ENCODE assay signal across 16 mouse cellular contexts in genomic region chr7:31182863-31183262, GRCm38 (mm10). TPM values are rescaled to one million over a fixed set of nuclear protein-coding genes. Genes with fewer than 3 reads are reported as not detected.
A peak's percentile ranks its signal among the peaks of the same experiment; 100 is the strongest.
DNase-seq lines count a peak whose midpoint lies in the region; ATAC-seq and TF ChIP-seq lines count a peak whose summit lies in the region.
"Had no signal": no experiment of that assay in that cellular context is flagged by ENCODE, and none has a peak within 500 bp of the region (broad histone marks: within the 10 kb centered on the region; RNA-seq: fewer than 3 reads in every experiment).

No protein-coding gene starts in this region.

- ATAC-seq in liver, embryonic 14.5 days (ENCODE audit: insufficient read depth): no peak

- no peak overlapping the region for H3K27ac ChIP-seq in heart, adult 2 months
- no peak overlapping the region for H3K27ac ChIP-seq in liver, embryonic 14.5 days
- H3K27ac ChIP-seq: heart, embryonic 15.5 days; hindbrain, embryonic 15.5 days; limb, embryonic 13.5 days; midbrain, embryonic 12.5 days; stomach, embryonic 15.5 days had no signal

- no peaks in the 10 kb centered on the region for H3K79me2 ChIP-seq in heart, adult 2 months (replicated peaks; ENCODE audit: control insufficient read depth, insufficient read depth, low read length)

- H3K36me3 ChIP-seq in heart, adult 2 months (ENCODE audit: control insufficient read depth, insufficient read depth, low read length): no peaks in the 10 kb centered on the region
- H3K36me3 ChIP-seq in liver, embryonic 14.5 days (replicated peaks; ENCODE audit: control insufficient read depth, insufficient read depth, low read depth): no peaks in the 10 kb centered on the region
- H3K36me3 ChIP-seq in E14TG2a.4 (ENCODE audit: insufficient read depth, low read length): no peaks in the 10 kb centered on the region
- H3K36me3 ChIP-seq: heart, embryonic 15.5 days; hindbrain, embryonic 15.5 days; limb, embryonic 13.5 days; midbrain, embryonic 12.5 days; stomach, embryonic 15.5 days had no signal

- WGBS in heart, adult 2 months: 41% methylated on average over 2 of the region's 2 CpGs
- 19% methylated on average over 2 of the region's 2 CpGs for WGBS in liver, embryonic 14.5 days (ENCODE audit: insufficient replicate concordance)

- TF ChIP-seq CTCF in heart, adult 2 months (IDR thresholded peaks at IDR 0.05): peak; percentile 25
- peak; percentile 39 for TF ChIP-seq CTCF in liver, embryonic 14.5 days (IDR thresholded peaks at IDR 0.05; ENCODE audit: low read depth)
- peak; percentile 26 for TF ChIP-seq CTCF in E14TG2a.4 (conservative IDR thresholded peaks at IDR 0.05; ENCODE audit: low read length)

- no peak overlapping the region for H3K9ac ChIP-seq in heart, adult 2 months (ENCODE audit: low read depth, low read length)
- no peak overlapping the region for H3K9ac ChIP-seq in liver, embryonic 14.5 days (replicated peaks)
- H3K9ac ChIP-seq: heart, embryonic 15.5 days; hindbrain, embryonic 15.5 days; limb, embryonic 13.5 days; midbrain, embryonic 12.5 days; stomach, embryonic 15.5 days had no signal

- H3K4me3 ChIP-seq in heart, adult 2 months: no peak overlapping the region
- no peak overlapping the region for H3K4me3 ChIP-seq in liver, embryonic 14.5 days (ENCODE audit: insufficient read depth in 1 of 2, low read depth in 2 of 2, low read length in 2 of 2)
- H3K4me3 ChIP-seq in E14TG2a.4 (replicated peaks; ENCODE audit: low read length): no peak overlapping the region
- H3K4me3 ChIP-seq: heart, embryonic 15.5 days; hindbrain, embryonic 15.5 days; limb, embryonic 13.5 days; midbrain, embryonic 12.5 days; stomach, embryonic 15.5 days had no signal

- no peak for DNase-seq in heart, adult 2 months
- no peak for DNase-seq in heart, postnatal 14 days
- DNase-seq in liver, embryonic 14.5 days (ENCODE audit: low read depth in 3 of 3, low spot score in 3 of 3): no peak
- DNase-seq in liver: no peak
- DNase-seq in brain, adult 2 months (ENCODE audit: low read depth, low spot score): peak; percentile 8
- no peak for DNase-seq in spleen, postnatal 36 days (ENCODE audit: low spot score in 2 of 2)
- DNase-seq in cerebellum, postnatal 10 days: no peak
- DNase-seq: adrenal gland, adult 8-10 months; cerebellum, postnatal 25 days; right cerebral cortex, postnatal 25 days had no signal

- H3K27me3 ChIP-seq in heart, adult 2 months (ENCODE audit: control insufficient read depth, insufficient read depth, low read length): no peaks in the 10 kb centered on the region
- H3K27me3 ChIP-seq in liver, embryonic 14.5 days (ENCODE audit: control insufficient read depth, insufficient read depth, low read length): no peaks in the 10 kb centered on the region
- H3K27me3 ChIP-seq in E14TG2a.4 (ENCODE audit: insufficient read depth, low read length): peaks cover 3% of the 10 kb centered on the region
- H3K27me3 ChIP-seq: hindbrain, embryonic 15.5 days; midbrain, embryonic 12.5 days; stomach, embryonic 15.5 days had no signal

- no peaks in the 10 kb centered on the region for H3K4me1 ChIP-seq in heart, adult 2 months (ENCODE audit: control insufficient read depth, insufficient read depth, low read length)
- H3K4me1 ChIP-seq in liver, embryonic 14.5 days (replicated peaks; ENCODE audit: control insufficient read depth in 2 of 2, insufficient read depth in 2 of 2, low read length in 1 of 2): no peaks in the 10 kb centered on the region
- H3K4me1 ChIP-seq in E14TG2a.4 (replicated peaks; ENCODE audit: low read depth, low read length): no peaks in the 10 kb centered on the region
- H3K4me1 ChIP-seq: heart, embryonic 15.5 days; hindbrain, embryonic 15.5 days; limb, embryonic 13.5 days; midbrain, embryonic 12.5 days; stomach, embryonic 15.5 days had no signal

- no peaks in the 10 kb centered on the region for H3K9me3 ChIP-seq in liver, embryonic 14.5 days (ENCODE audit: control insufficient read depth, low read length)
- H3K9me3 ChIP-seq in E14TG2a.4 (ENCODE audit: low read length): no peaks in the 10 kb centered on the region
- H3K9me3 ChIP-seq: heart, embryonic 15.5 days; hindbrain, embryonic 15.5 days; limb, embryonic 13.5 days; midbrain, embryonic 12.5 days; stomach, embryonic 15.5 days had no signal

- TF ChIP-seq POLR2A in heart, adult 2 months (IDR thresholded peaks at IDR 0.05; ENCODE audit: insufficient read depth, low read depth, low read length): no peak

- H3K4me2 ChIP-seq in liver, embryonic 14.5 days (ENCODE audit: low read depth): no peak overlapping the region
- H3K4me2 ChIP-seq: heart, embryonic 15.5 days; hindbrain, embryonic 15.5 days; limb, embryonic 13.5 days; midbrain, embryonic 12.5 days; stomach, embryonic 15.5 days had no signal

- TF ChIP-seq EP300 in heart, adult 2 months (IDR thresholded peaks at IDR 0.05; ENCODE audit: insufficient read depth, low read depth, low read length): no peak
- TF ChIP-seq EP300 in liver, embryonic 14.5 days (IDR thresholded peaks at IDR 0.05; ENCODE audit: low read depth): no peak

- intact Hi-C loops in heart, adult 2 months (cut with DNase I): no loop called here
- intact Hi-C loops in heart, postnatal 14 days (cut with DNase I): no loop called here

RNA-seq across cellular contexts. Expression of gene Gramd1a, which starts 27.2 kb away (rescaled TPM):
- 10 to 100 TPM; 27.9 to 33.7 TPM for total RNA-seq in heart, adult 2 months (2021)
- 49.2 and 64.3 TPM in 2 replicates for polyA plus RNA-seq in heart, adult 2 months (2012; rRNA removed)
- 10 to 100 TPM; 30.3 to 34.1 TPM for total RNA-seq in heart, postnatal 14 days (2021)
- polyA plus RNA-seq in liver, embryonic 14.5 days (2012; rRNA removed): 19.1 and 19.4 TPM in 2 replicates
- polyA plus RNA-seq in liver, embryonic 14.5 days (2014; fragmentation: Nextera tagmentation; extraction: Ambion mirVana): 8.0 and 8.5 TPM in 2 replicates

RNA-seq across cellular contexts. Expression of gene Scn1b, which starts 56.1 kb away (rescaled TPM):
- total RNA-seq in heart, adult 2 months (2021): 10 to 100 TPM; 31.8 to 32.5 TPM
- 39.7 and 41.9 TPM in 2 replicates for polyA plus RNA-seq in heart, adult 2 months (2012; rRNA removed)
- total RNA-seq in heart, postnatal 14 days (2021): 10 to 100 TPM; 17.9 to 18.4 TPM
- polyA plus RNA-seq in liver, embryonic 14.5 days (2012; rRNA removed): 0.97 and 1.0 TPM in 2 replicates
- 0.45 and 0.52 TPM in 2 replicates for polyA plus RNA-seq in liver, embryonic 14.5 days (2014; fragmentation: Nextera tagmentation; extraction: Ambion mirVana)
